Mouse (Mus musculus) embryonic fibroblast, embryonic 13.5 days (primary cell): Measurements from ENCODE around the gene Lrrc71.

Experiments
- CTCF ChIP-seq: IDR thresholded peaks from 2 replicates; pipeline ENCODE4 v1.5.1; 2011; ENCODE audit warnings: mild to moderate bottlenecking, control low read depth, low read length, moderate library complexity, borderline replicate concordance; ENCODE audit not compliant: insufficient read depth
- POLR2A ChIP-seq: IDR thresholded peaks from 2 replicates; pipeline ENCODE4 v1.6.1; 2011; ENCODE audit warnings: low read depth, mild to moderate bottlenecking, control low read depth, low read length, moderate library complexity

DNA sequence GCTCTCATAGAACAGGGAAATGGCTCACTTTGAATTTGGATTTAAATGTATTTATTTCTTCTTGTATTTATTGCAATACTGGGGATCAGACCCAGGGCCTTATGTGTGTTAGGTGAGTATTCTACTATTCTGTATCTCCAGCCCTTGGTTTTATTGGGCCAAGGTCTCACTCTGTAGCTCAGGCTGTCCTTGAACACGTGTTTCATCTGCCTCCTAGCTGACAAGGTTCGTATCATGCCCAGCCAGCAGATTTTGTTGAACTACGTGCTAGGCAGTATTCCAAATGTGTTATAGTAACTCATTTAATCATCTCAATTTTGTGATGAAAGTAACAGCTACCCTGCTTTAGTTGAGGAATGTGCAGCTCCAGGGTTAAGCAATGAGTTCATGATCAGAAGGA lies 6.4 kb downstream of the Lrrc71 start:
- TF ChIP-seq CTCF (no peak), POLR2A (no peak)
